Mouse (Mus musculus): ENCODE data around the gene Trim7. TPM values are rescaled to one million over a fixed set of nuclear protein-coding genes. Genes with fewer than 3 reads are reported as not detected.

The Trim7 gene
- total and polyA plus RNA-seq, 3 experiments: 0.81 to 1.3 TPM; not detected in 1

- Histone ChIP-seq H3K4me1 (ENCODE audit: control insufficient read depth in 1 of 2, insufficient read depth in 2 of 2, low read length in 2 of 2) (peaks cover 12 to 35% of the 10 kb centered on the region in 2 experiments), H3K4me3 (ENCODE audit: control insufficient read depth in 1 of 2, insufficient read depth in 1 of 2, low read depth in 2 of 2, low read length in 2 of 2) (peak overlapping the region; percentile 65 to 86), H3K36me3 (ENCODE audit: control insufficient read depth in 1 of 2, insufficient read depth in 2 of 2, low read length in 2 of 2) (peaks cover 0 to 23% of the 10 kb centered on the region in 2 experiments; a peak in 2 of 4 replicates), H3K9ac (ENCODE audit: control insufficient read depth, low read depth, low read length, poor library complexity, severe bottlenecking) (peak overlapping the region; percentile 89), H3K27me3 (ENCODE audit: control insufficient read depth in 1 of 2, insufficient read depth in 2 of 2, low read length in 2 of 2) (no peaks in the 10 kb centered on the region), H3K9me3 (replicated peaks; ENCODE audit: insufficient read depth, low read length) (no peaks in the 10 kb centered on the region), H3K79me2 (ENCODE audit: control insufficient read depth, insufficient read depth, low read length, poor library complexity) (peaks cover 16% of the 10 kb centered on the region; the same call in 1 of the 2 replicates), H3K27ac (ENCODE audit: control insufficient read depth, low read depth, low read length) (peak overlapping the region; percentile 95)
- peak; percentile 82 for DNase-seq (ENCODE audit: low read depth, low spot score)
- no peak for TF ChIP-seq MAZ (IDR thresholded peaks at IDR 0.05; ENCODE audit: low read depth, low read length)
- no peak for TF ChIP-seq MEF2A (IDR thresholded peaks at IDR 0.05; ENCODE audit: extremely low read depth, insufficient replicate concordance, low read depth, low read length, poor library complexity, severe bottlenecking)
- peak; percentile 93 for TF ChIP-seq USF1 (IDR thresholded peaks at IDR 0.05; ENCODE audit: low read depth, low read length)
- peak; percentile 46; the same call in 1 of the 2 replicates for TF ChIP-seq BHLHE40 (IDR thresholded peaks at IDR 0.05; ENCODE audit: borderline replicate concordance, low read depth, low read length)
- TF ChIP-seq E2F4 (IDR thresholded peaks at IDR 0.05; ENCODE audit: borderline replicate concordance, low read depth, low read length): no peak
- TF ChIP-seq TCF12 (IDR thresholded peaks at IDR 0.05; ENCODE audit: low read depth, low read length): peak; percentile 37; the same call in 1 of the 2 replicates
- no peak for TF ChIP-seq ETS1 (IDR thresholded peaks at IDR 0.05; ENCODE audit: low read depth, low read length)
- TF ChIP-seq ZC3H11A (IDR thresholded peaks at IDR 0.05; ENCODE audit: low read depth, low read length): 0 out of 2 replicates have a peak, but pooled peaks have one; percentile 9
- TF ChIP-seq USF2 (IDR thresholded peaks at IDR 0.05; ENCODE audit: borderline replicate concordance in 1 of 2, insufficient read depth in 1 of 2, low read depth in 1 of 2, low read length in 2 of 2): peak in 1 of 2 experiments; percentile 78; a peak in 2 of 4 replicates
- peak; percentile 67; the same call in 1 of the 2 replicates for TF ChIP-seq TBP (IDR thresholded peaks at IDR 0.05; ENCODE audit: low read depth, low read length)
- 0 out of 2 replicates have a peak, but pooled peaks have one; percentile 51 for TF ChIP-seq JUND (IDR thresholded peaks at IDR 0.05; ENCODE audit: low read depth, low read length)
- TF ChIP-seq GABPA (IDR thresholded peaks at IDR 0.05; ENCODE audit: low read depth, low read length): no peak
- TF ChIP-seq ZMIZ1 (IDR thresholded peaks at IDR 0.05; ENCODE audit: low read depth, low read length): no peak
- TF ChIP-seq RAD21 (IDR thresholded peaks at IDR 0.05; ENCODE audit: low read depth, low read length): no peak
- no peak for TF ChIP-seq ZKSCAN1 (IDR thresholded peaks at IDR 0.05; ENCODE audit: low read depth, low read length)
- TF ChIP-seq MXI1 (IDR thresholded peaks at IDR 0.05; ENCODE audit: low read depth, low read length): peak; percentile 37; the same call in 1 of the 2 replicates
- TF ChIP-seq TAL1 (IDR thresholded peaks at IDR 0.05; ENCODE audit: low read length): no peak
- no peak for TF ChIP-seq CHD1 (IDR thresholded peaks at IDR 0.05; ENCODE audit: low read depth, low read length)
- no peak for TF ChIP-seq ELF1 (IDR thresholded peaks at IDR 0.05; ENCODE audit: low read depth, low read length)
- TF ChIP-seq NELFE (IDR thresholded peaks at IDR 0.05; ENCODE audit: low read depth, low read length): no peak; the same call in 1 of the 2 replicates
- no peak for TF ChIP-seq CTCF (IDR thresholded peaks at IDR 0.05 in 2 of 3, conservative IDR thresholded peaks at IDR 0.05 in 1 of 3; ENCODE audit: control insufficient read depth in 1 of 3, insufficient read depth in 1 of 3, low read depth in 2 of 3, low read length in 3 of 3, poor library complexity in 1 of 3, severe bottlenecking in 1 of 3)
- TF ChIP-seq MYB (IDR thresholded peaks at IDR 0.05; ENCODE audit: low read depth, low read length): 0 out of 2 replicates have a peak, but pooled peaks have one; percentile 8
- TF ChIP-seq RCOR1 (IDR thresholded peaks at IDR 0.05; ENCODE audit: low read depth, low read length): 0 out of 2 replicates have a peak, but pooled peaks have one; percentile 29
- TF ChIP-seq HCFC1 (IDR thresholded peaks at IDR 0.05; ENCODE audit: low read depth, low read length): no peak
- no peak for TF ChIP-seq UBTF (IDR thresholded peaks at IDR 0.05; ENCODE audit: borderline replicate concordance, insufficient read depth, low read depth, low read length)
- TF ChIP-seq ZNF384 (IDR thresholded peaks at IDR 0.05; ENCODE audit: low read depth, low read length): no peak
- no peak for TF ChIP-seq GATA1 (IDR thresholded peaks at IDR 0.05; ENCODE audit: low read depth, low read length)
- TF ChIP-seq CHD2 (IDR thresholded peaks at IDR 0.05; ENCODE audit: low read length): no peak
- TF ChIP-seq POLR2AphosphoS5 (IDR thresholded peaks at IDR 0.05; ENCODE audit: borderline replicate concordance, low read depth, low read length): no peak
- 0 out of 2 replicates have a peak, but pooled peaks have one; percentile 3 for TF ChIP-seq POLR2AphosphoS2 (IDR thresholded peaks at IDR 0.05; ENCODE audit: low read length)
- TF ChIP-seq NRF1 (IDR thresholded peaks at IDR 0.05; ENCODE audit: insufficient read depth, low read depth, low read length, poor library complexity, severe bottlenecking): no peak
- no peak for TF ChIP-seq SMC3 (IDR thresholded peaks at IDR 0.05; ENCODE audit: low read depth, low read length)
- TF ChIP-seq POLR2A (IDR thresholded peaks at IDR 0.05; ENCODE audit: control insufficient read depth in 1 of 2, insufficient read depth in 1 of 2, low read depth in 1 of 2, low read length in 2 of 2, poor library complexity in 1 of 2): peak in 1 of 2 experiments; percentile 49; a peak in 2 of 4 replicates
- TF ChIP-seq MYC (IDR thresholded peaks at IDR 0.05; ENCODE audit: low read depth, low read length): no peak; the same call in 1 of the 2 replicates
- TF ChIP-seq KAT2A (conservative IDR thresholded peaks at IDR 0.05; ENCODE audit: low read depth, low read length): no peak
- TF ChIP-seq EP300 (IDR thresholded peaks at IDR 0.05; ENCODE audit: low read depth in 1 of 2, low read length in 2 of 2): no peak; a peak in 2 of 4 replicates
Observed at GRCm38 (mm10) chr11:48870781-48871180, 44.8 kb downstream of the Trim7 start.
